Mouse (Mus musculus): ENCODE results near the gene Klf15. TPM values are rescaled to one million over a fixed set of nuclear protein-coding genes. Genes with fewer than 3 reads are reported as not detected.

Klf15 gene
- total RNA-seq, 1 experiment = 6.4 TPM

GRCm38 (mm10) chr6:90453751-90454150 is 8.6 kb upstream of the Klf15 start:
- peak overlapping the region; percentile 14; the same call in 1 of the 2 replicates for H3K9ac ChIP-seq (ENCODE audit: insufficient read depth, low read depth, low read length, poor library complexity, severe bottlenecking)
- in situ Hi-C loops (cut with MboI; ENCODE audit: low sequenced_read_pairs in 2 of 2, unreplicated experiment in 2 of 2) = no loop called here

GRCm38 (mm10) chr6:90457421-90457820 is 5.0 kb upstream of the Klf15 start:
- TF ChIP-seq HCFC1 (IDR thresholded peaks at IDR 0.05; ENCODE audit: borderline replicate concordance, insufficient read depth, low read length) (no peak), ZC3H11A (IDR thresholded peaks at IDR 0.05; ENCODE audit: borderline replicate concordance, low read depth, low read length) (no peak), CHD2 (IDR thresholded peaks at IDR 0.05; ENCODE audit: low read depth, low read length) (no peak), MAFK (IDR thresholded peaks at IDR 0.05; ENCODE audit: insufficient read depth, low read depth, low read length) (no peak), ZNF384 (IDR thresholded peaks at IDR 0.05; ENCODE audit: low read depth, low read length) (no peak)
- in situ Hi-C loops (cut with MboI; ENCODE audit: low sequenced_read_pairs in 2 of 2, unreplicated experiment in 2 of 2) = no loop called here
- no peak overlapping the region for H3K4me3 ChIP-seq (ENCODE audit: insufficient read depth in 1 of 2, low read depth in 1 of 2, low read length in 2 of 2, poor library complexity in 1 of 2, severe bottlenecking in 1 of 2)
- no peak for DNase-seq (ENCODE audit: low read depth, low spot score)
- H3K9me3 ChIP-seq (ENCODE audit: control insufficient read depth, insufficient read depth, low read depth, low read length) = no peaks in the 10 kb centered on the region
- peaks cover 13 to 16% of the 10 kb centered on the region in 2 experiments; a peak in 3 of 4 replicates for H3K4me1 ChIP-seq (ENCODE audit: control insufficient read depth in 2 of 2, insufficient read depth in 2 of 2, low read length in 2 of 2, poor library complexity in 1 of 2)
- no peaks in the 10 kb centered on the region for H3K36me3 ChIP-seq (ENCODE audit: control insufficient read depth, insufficient read depth, low read length, poor library complexity, severe bottlenecking)
- no peak overlapping the region for H3K9ac ChIP-seq (ENCODE audit: insufficient read depth, low read depth, low read length, poor library complexity, severe bottlenecking)
- H3K27ac ChIP-seq (ENCODE audit: insufficient read depth, low read depth, low read length, poor library complexity, severe bottlenecking) = no peak overlapping the region

More at GRCm38 (mm10) chr6:90453751-90454150, 8.6 kb upstream of the Klf15 start:
- Histone ChIP-seq H3K4me1 (ENCODE audit: control insufficient read depth in 2 of 2, insufficient read depth in 2 of 2, low read length in 2 of 2, poor library complexity in 1 of 2) (peaks cover 15 to 22% of the 10 kb centered on the region in 2 experiments; a peak in 3 of 4 replicates), H3K9me3 (ENCODE audit: control insufficient read depth, insufficient read depth, low read depth, low read length) (no peaks in the 10 kb centered on the region), H3K4me3 (ENCODE audit: insufficient read depth in 1 of 2, low read depth in 1 of 2, low read length in 2 of 2, poor library complexity in 1 of 2, severe bottlenecking in 1 of 2) (no peak overlapping the region), H3K27ac (ENCODE audit: insufficient read depth, low read depth, low read length, poor library complexity, severe bottlenecking) (peak overlapping the region; percentile 42; the same call in 1 of the 2 replicates), H3K36me3 (ENCODE audit: control insufficient read depth, insufficient read depth, low read length, poor library complexity, severe bottlenecking) (no peaks in the 10 kb centered on the region)
- TF ChIP-seq CHD2 (IDR thresholded peaks at IDR 0.05; ENCODE audit: low read depth, low read length) (no peak), MAFK (IDR thresholded peaks at IDR 0.05; ENCODE audit: insufficient read depth, low read depth, low read length) (no peak), ZC3H11A (IDR thresholded peaks at IDR 0.05; ENCODE audit: borderline replicate concordance, low read depth, low read length) (no peak), HCFC1 (IDR thresholded peaks at IDR 0.05; ENCODE audit: borderline replicate concordance, insufficient read depth, low read length) (no peak), ZNF384 (IDR thresholded peaks at IDR 0.05; ENCODE audit: low read depth, low read length) (no peak)
- no peak for DNase-seq (ENCODE audit: low read depth, low spot score)

GRCm38 (mm10) chr6:90461181-90461580 is 1.2 kb upstream of the Klf15 start:
- no peak for DNase-seq (ENCODE audit: low read depth, low spot score)
- no peak overlapping the region for H3K4me3 ChIP-seq (ENCODE audit: insufficient read depth in 1 of 2, low read depth in 1 of 2, low read length in 2 of 2, poor library complexity in 1 of 2, severe bottlenecking in 1 of 2)
- in situ Hi-C loops (cut with MboI; ENCODE audit: low sequenced_read_pairs in 2 of 2, unreplicated experiment in 2 of 2) = no loop called here
- TF ChIP-seq CHD2 (IDR thresholded peaks at IDR 0.05; ENCODE audit: low read depth, low read length) = no peak
- no peak for TF ChIP-seq MAFK (IDR thresholded peaks at IDR 0.05; ENCODE audit: insufficient read depth, low read depth, low read length)
- TF ChIP-seq ZC3H11A (IDR thresholded peaks at IDR 0.05; ENCODE audit: borderline replicate concordance, low read depth, low read length) = no peak
- no peak for TF ChIP-seq HCFC1 (IDR thresholded peaks at IDR 0.05; ENCODE audit: borderline replicate concordance, insufficient read depth, low read length)
- no peak for TF ChIP-seq ZNF384 (IDR thresholded peaks at IDR 0.05; ENCODE audit: low read depth, low read length)
- H3K27ac ChIP-seq (ENCODE audit: insufficient read depth, low read depth, low read length, poor library complexity, severe bottlenecking) = no peak overlapping the region
- H3K9me3 ChIP-seq (ENCODE audit: control insufficient read depth, insufficient read depth, low read depth, low read length) = no peaks in the 10 kb centered on the region
- H3K9ac ChIP-seq (ENCODE audit: insufficient read depth, low read depth, low read length, poor library complexity, severe bottlenecking) = peak overlapping the region; percentile 90; the same call in 1 of the 2 replicates
- peaks cover 6% of the 10 kb centered on the region; the same call in 1 of the 2 replicates for H3K36me3 ChIP-seq (ENCODE audit: control insufficient read depth, insufficient read depth, low read length, poor library complexity, severe bottlenecking)
- H3K4me1 ChIP-seq (ENCODE audit: control insufficient read depth in 2 of 2, insufficient read depth in 2 of 2, low read length in 2 of 2, poor library complexity in 1 of 2) = peaks cover 2 to 19% of the 10 kb centered on the region in 2 experiments; a peak in 1 of 4 replicates

GRCm38 (mm10) chr6:90461771-90462170 is 605 bp upstream of the Klf15 start:
- Histone ChIP-seq H3K27ac (ENCODE audit: insufficient read depth, low read depth, low read length, poor library complexity, severe bottlenecking) (no peak overlapping the region), H3K4me3 (ENCODE audit: insufficient read depth in 1 of 2, low read depth in 1 of 2, low read length in 2 of 2, poor library complexity in 1 of 2, severe bottlenecking in 1 of 2) (peak overlapping the region; percentile 70 to 95)

More at GRCm38 (mm10) chr6:90461771-90462170, 605 bp upstream of the Klf15 start:
- Histone ChIP-seq H3K9me3 (ENCODE audit: control insufficient read depth, insufficient read depth, low read depth, low read length) (no peaks in the 10 kb centered on the region), H3K4me1 (ENCODE audit: control insufficient read depth in 2 of 2, insufficient read depth in 2 of 2, low read length in 2 of 2, poor library complexity in 1 of 2) (peaks cover 2 to 19% of the 10 kb centered on the region in 2 experiments; a peak in 1 of 4 replicates), H3K36me3 (ENCODE audit: control insufficient read depth, insufficient read depth, low read length, poor library complexity, severe bottlenecking) (peaks cover 12% of the 10 kb centered on the region; the same call in 1 of the 2 replicates), H3K9ac (ENCODE audit: insufficient read depth, low read depth, low read length, poor library complexity, severe bottlenecking) (peak overlapping the region; percentile 90)
- TF ChIP-seq HCFC1 (IDR thresholded peaks at IDR 0.05; ENCODE audit: borderline replicate concordance, insufficient read depth, low read length) = no peak
- TF ChIP-seq ZNF384 (IDR thresholded peaks at IDR 0.05; ENCODE audit: low read depth, low read length) = no peak
- no peak for TF ChIP-seq ZC3H11A (IDR thresholded peaks at IDR 0.05; ENCODE audit: borderline replicate concordance, low read depth, low read length)
- TF ChIP-seq MAFK (IDR thresholded peaks at IDR 0.05; ENCODE audit: insufficient read depth, low read depth, low read length) = no peak
- no peak for TF ChIP-seq CHD2 (IDR thresholded peaks at IDR 0.05; ENCODE audit: low read depth, low read length)
- in situ Hi-C loops (cut with MboI; ENCODE audit: low sequenced_read_pairs in 2 of 2, unreplicated experiment in 2 of 2) = no loop called here
- DNase-seq (ENCODE audit: low read depth, low spot score) = no peak

All from ES-E14 (cell line).